Mouse (Mus musculus) heart, adult 8-10 months (tissue): ENCODE measurements at regions not wholly inside any gene's neighbourhood (a gene's known extent, or its start where the extent isn't known, plus 50 kb on each side); places are given as distances from the start of the nearest gene placed in this dataset.

Experiments
- DNase-seq: peaks from one replicate; pipeline ENCODE4 v3.0.0; 2022; ENCODE audit warnings: low spot score

GRCm38 (mm10) chr9:101402544-101403194 is 151.1 kb upstream of the Ppp2r3a start:
- no peak for DNase-seq

GRCm38 (mm10) chr9:101401416-101401815 is 149.8 kb upstream of the Ppp2r3a start:
- no peak for DNase-seq

DNA sequence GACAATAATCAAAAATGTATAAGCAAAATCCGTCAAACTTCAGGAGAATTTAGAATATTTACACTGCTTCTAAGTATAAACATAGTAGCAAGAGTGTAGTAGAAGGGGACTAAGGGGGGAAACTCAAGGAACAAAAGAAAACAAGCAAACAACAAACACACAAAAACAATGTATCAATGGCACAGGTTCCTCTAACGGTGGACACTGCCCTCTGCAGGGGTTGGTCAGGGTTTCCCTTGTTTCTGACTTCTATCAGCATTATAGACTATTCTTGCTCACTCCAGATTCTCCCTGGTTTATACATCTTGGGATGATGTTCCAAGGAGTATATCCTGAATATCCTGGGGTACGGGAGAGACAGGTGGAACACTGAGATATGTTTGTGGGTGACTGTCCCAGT is 147.3 kb upstream of the Ppp2r3a start:
- DNase-seq: no peak

- no peak for DNase-seq
These were observed 117.8 kb upstream of the Ppp2r3a start for GRCm38 (mm10) chr9:101369380-101369779.

- no peak for DNase-seq
These were observed 105.0 kb upstream of the Ppp2r3a start for GRCm38 (mm10) chr9:101356607-101357006.

- DNase-seq: no peak
These were observed 97.2 kb upstream of the Ppp2r3a start for GRCm38 (mm10) chr9:101348771-101349170.

DNA sequence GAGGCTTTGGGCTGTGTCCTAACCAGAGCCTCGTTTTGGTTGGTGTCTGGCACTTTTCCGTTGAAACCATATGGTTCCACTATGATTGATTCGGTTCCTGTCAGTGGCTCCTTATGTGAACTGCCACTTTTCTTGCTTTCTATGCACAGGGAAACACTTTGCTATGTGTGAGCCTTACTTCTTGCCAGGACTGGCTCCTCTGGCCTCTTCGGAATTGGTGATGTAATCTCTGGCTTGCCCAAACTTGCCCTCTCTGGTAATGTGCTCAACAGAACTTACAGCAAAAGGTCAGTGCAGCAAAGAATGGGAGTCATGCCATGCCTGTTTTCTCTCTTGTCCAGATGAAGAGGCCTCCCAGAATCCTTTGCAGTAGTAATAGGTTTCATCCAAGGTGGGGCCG is 91.3 kb upstream of the Ppp2r3a start:
- no peak for DNase-seq

DNA sequence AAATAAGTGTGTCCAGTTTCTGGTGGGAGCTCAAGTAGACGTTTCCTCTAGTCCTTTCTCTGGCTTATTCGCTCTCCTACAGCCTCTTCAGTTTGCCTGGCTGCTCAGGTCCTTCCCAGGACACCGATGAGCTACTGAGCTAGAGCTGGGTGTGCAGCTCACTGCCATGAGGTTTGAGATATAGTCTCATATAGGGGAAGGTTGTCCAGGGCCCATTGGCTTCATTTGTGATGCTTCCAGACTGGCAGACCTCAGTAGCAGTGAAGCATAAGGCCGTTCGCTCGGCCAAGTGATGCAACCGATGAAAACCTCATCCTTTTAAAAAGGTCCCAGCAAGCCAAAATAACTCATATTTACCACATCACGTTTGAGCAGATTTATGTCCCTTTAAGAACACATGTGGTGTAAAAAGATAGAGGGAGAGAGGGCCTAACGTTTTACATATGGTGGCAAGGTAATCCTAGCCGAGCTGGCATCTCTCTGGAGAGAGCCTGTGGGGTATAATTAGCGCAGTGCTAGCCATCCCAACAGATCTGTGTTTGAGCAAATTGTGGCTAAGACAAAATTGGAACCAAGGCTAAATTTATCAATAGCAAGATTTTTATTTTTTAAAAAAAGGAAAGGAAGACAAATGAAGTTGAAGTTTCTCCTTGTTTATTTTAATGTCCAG is 89.3 kb upstream of the Ppp2r3a start:
- no peak for DNase-seq

GRCm38 (mm10) chr9:101329032-101329824 is 77.6 kb upstream of the Ppp2r3a start:
- peak; percentile 41 for DNase-seq

DNA sequence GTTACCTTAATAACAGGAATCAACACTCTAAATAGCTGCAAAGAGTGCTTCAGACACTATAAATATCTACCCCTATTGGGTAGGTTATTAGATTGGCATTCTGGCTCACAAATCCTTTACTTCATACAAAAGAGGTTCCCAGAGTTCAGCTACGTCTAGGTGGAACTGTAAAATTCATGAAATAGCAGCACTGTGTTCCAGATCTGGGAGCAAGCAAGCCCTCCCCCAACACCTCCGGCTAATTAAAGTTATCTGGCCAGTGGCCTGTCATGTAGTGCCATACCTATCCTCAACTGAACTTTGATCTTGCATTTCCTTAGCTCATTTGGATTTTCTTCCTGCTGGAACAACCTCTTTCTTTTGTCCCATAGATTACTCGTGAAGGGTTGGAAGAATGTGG is 75.4 kb upstream of the Ppp2r3a start:
- peak; percentile 28 for DNase-seq

DNA sequence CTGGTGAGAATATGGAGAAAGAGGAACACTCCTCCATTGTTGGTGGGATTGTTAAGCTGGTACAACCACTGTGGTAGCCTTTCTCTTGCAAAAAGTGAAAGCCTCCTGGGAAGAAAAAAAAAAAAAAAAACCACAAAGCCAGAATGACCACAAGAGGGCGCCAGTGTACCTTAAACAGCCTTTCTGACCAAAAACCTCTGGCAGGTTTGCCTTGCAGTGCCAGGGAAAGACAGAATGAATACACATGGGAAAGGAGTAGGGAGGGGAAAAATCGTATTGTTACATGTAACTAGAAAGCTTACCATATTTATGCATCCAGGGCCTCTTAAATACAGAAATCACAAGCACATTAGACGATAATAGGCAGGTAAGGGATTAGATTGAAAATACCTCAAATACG is 62.4 kb upstream of the Ppp2r3a start:
- peak; percentile 32 for DNase-seq

- DNase-seq: no peak
These were observed 54.9 kb upstream of the Ppp2r3a start for GRCm38 (mm10) chr9:101306408-101306935.

DNA sequence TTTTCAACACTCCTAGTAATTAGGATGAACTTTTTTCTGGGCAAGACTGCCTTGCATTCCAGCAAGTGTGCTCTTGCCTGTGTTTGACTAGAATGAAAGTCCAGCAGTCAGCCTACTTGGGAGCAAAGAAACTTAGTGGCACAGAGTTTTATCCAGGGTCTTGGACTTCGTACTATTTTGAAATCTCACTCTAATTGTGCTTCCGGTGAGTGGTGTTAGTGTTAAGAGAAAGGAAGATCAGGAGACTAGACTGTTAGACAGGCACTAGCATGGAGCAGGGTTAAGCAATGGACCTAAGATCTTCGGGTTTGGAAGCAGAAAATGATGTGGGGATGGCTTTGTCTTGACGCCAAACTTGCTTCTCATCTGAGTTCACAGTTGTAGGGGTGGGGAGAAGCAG is 54.1 kb upstream of the Ppp2r3a start:
- DNase-seq: no peak
